Mouse (Mus musculus): ENCODE data around the gene Tdp1. TPM values are rescaled to one million over a fixed set of nuclear protein-coding genes. Genes with fewer than 3 reads are reported as not detected.
"Not testable (repeated sequence)": the region's sequence is repeated elsewhere in the genome, so short reads cannot be mapped to it uniquely, and the experiment has no call there.

Gene Tdp1
- total RNA-seq, 2 experiments from 2014 or later, result 42.9 to 45.8 TPM

DNA sequence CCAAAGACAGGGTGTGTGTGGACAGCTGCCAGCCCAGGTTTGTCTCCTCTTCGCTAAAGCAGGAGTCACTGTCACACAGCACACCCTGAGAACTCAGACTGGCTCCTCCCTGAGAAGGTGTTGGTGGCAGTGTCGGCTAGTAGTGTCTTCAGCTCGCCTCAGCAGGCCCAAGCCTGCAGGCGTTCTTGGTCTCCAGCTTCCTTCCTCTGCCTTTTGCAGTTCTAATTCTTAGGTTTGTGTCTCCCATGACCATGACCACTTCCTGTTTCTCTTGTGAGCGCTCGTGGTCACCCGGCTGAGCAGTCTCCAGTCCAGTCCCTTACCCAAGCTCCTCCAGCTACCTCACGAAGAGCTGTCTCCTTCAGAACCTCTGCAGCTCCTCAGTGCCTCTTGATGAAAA is 58.1 kb downstream of the Tdp1 start:
- no peak for DNase-seq
- intact Hi-C loops (cut with DNase I), result no loop called here

DNA sequence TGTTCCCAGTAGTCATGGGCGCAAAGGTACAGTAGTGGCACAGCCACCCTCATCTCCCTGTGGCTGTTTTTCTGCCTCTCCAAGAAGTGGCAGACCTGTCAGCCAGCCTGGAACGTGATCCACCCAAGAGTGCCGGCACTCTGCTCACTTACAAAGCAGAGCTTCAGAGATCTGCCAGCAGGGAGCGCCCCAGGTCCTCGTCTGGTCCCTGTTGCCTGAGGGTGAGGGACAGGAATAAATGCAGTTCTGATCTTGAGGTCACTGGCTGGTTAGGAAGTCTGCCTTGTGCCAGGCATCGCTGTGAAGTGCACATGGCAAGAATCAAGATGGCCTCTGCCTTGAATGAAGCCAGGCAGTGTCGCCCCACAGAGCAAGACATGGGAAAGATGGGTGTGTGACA is 68.6 kb downstream of the Tdp1 start:
- DNase-seq, result peak; percentile 83
- intact Hi-C loops (cut with DNase I), result no loop called here

DNA sequence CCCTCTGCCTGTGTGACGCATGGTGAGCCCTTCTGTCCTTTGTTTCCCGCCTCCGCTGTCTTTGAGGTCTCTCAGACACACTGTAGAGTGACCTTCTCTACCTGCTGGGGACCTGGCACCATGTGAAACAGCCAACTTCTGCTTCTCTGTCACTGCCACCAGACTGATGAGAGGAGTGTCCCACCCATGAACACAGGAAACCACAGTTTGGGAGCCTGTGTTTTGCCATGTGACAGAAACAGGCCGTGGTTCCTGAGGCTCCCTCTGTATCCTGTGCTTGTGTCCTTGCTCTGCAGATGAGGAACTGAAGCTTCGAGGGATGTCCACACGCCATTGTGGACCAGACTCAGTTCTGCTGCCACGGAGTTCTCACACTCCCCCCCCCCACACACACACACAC is 72.1 kb downstream of the Tdp1 start:
- intact Hi-C loops (cut with DNase I), result no loop called here

DNA sequence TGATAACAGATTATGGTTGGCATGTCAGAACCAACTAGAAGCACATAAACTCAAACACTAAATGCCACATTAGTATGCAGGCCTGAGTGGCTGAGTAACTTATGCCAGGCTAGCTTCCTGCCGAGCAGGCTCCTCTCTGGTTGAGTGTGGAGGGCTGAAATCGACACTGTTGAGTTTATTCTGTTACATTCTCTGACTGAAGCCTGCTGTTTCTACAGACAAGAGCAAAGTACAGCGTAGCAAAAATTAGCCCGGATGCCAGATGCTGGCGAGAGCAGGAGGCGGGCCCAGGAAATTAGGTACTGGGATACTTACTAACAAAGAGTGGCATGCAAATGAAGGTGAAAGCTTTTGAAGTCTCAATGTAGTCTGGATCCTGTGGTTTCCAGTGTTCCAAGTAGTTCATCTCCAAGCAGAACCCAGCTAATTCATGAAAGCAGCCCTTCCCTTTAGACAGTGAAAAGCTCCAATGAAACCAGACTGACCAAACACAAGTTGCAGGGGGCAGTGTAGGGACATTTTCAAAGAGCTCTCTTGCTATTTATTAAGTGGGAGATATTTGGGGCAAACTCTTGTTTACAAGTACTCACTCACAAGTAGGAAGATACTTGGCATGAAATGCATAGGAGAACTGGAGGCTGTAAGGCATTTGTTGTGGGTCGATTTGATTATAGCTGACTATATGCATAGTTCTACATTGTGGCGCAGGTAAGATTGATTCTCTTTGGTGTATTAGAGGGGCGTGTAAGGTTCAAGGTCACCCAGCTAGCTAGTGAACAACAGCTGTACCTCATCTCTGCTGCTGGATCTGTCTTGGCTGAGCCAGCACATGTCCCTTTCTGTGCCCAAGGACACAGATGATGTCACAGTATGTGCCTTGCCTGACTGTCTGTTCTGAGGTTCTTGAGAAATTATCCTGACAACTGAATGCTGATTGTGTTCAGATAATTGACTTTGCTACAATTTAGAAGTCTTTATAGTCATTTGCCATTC is 74.0 kb downstream of the Tdp1 start:
- intact Hi-C loops (cut with DNase I), result no loop called here
- no peak for DNase-seq

More for the DNA sequence above, 72.1 kb downstream of the Tdp1 start:
- no peak for DNase-seq

DNA sequence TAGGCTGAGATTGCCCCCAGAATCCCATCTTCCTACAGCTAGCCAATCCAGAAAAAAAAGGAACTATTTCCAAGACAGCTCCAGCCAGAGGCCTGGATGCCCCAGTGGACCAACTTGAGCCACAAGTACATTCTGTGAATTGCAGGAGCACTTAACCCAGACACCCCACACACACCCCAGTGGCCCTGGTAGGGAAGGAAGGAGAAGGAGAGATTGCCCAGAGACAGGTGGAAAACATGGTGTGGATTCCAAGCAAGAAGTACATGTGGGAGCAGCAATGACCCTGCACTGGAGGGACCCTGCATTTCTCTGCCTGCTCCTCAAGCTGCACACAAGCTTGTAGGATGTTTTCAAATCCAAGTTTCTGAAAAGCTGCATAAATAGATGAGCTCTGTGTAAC is 75.0 kb downstream of the Tdp1 start:
- DNase-seq, result no peak
- intact Hi-C loops (cut with DNase I), result no loop called here

DNA sequence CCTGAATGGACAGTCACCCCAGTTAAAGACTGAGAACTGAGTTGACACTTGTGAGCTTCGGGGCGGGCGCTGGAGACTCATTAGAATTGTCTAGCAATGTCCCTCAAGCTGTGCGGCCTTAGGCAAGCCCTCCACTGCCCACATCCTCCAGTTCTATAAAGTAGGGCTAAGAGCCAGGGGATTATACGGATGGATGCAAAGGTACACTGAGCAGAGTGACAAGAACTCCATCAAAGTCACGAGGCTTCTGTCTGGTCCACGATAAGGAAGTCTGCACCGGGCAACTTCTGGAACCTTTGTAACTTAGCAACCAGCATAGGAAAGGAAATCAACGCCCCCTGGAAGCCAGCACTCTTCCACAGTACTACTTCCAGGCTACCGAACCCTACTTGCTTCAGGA is 75.6 kb downstream of the Tdp1 start:
- DNase-seq, result no peak
- intact Hi-C loops (cut with DNase I), result no loop called here

DNA sequence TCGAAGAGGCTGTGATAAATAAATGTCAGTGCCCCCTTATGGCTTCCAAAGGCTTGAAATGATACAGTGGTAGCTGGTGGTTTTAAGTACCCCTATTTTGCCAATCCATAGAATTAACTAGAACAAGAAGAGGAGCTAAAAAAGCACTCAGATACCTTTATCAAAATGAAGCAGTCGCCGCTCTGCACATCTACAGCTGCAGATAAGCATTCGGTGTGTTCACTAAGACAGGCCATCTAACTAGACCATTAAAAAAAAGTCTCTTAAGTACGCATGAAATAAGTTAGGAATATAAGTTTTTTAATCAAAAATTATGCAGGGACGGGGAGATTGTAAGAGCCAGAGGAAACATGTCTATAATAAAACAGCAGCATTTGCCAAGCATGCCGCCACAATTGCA is 76.4 kb downstream of the Tdp1 start:
- intact Hi-C loops (cut with DNase I), result no loop called here
- DNase-seq, result no peak

DNA sequence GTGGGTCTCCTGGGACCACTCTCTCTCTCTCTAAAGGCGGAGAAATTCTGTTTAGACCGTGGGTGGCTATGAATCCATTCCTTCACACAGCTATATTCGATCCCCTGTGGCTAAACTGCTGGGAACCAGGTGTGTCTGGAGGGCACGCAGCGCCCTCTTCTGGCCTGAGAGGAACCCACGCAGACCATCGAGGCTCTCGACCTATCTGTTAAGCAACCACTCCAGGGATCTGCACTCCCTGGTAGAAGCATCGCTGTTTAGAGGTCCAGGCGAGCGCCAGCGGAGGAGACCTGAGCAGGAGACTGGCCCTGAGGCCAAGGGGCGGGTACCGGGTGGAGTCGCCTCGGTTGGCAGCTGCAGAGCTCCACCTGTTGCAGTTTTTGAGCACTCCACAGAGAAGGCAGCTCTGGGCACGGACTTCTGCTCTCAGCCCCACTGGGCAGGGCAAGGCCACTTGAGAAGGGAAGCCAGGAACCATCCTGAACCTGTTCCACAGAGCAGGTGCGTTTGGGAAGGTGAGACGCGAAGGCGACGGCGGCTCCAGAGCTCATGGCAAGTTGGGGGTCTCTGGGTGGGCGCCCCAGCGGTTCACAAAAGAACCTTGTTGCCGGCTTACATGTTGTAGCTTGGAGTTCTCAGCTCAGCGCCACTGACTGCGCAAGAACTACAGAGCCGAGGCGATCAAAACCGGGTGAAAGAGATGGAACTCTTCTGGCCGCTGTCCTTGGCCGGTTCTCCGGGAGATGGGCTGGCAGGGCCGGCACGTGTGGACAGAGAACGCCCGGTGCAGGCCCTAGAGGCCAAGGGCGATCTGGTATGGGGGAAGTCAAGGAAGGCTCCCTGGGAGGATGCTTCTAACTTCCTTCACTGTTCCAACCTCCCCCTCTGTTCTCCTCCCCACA is 80.2 kb downstream of the Tdp1 start, which contains the start of gene Kcnk13:
Kcnk13 (plus strand) TSS at position 199 of the 902 bp plus-strand sequence.
- intact Hi-C loops (cut with DNase I), result loop anchor here (5.0 kb wide), 1 partner anchor 143 kb away; no protein-coding TSS in a partner anchor
- peak; percentile 50 for DNase-seq

DNA sequence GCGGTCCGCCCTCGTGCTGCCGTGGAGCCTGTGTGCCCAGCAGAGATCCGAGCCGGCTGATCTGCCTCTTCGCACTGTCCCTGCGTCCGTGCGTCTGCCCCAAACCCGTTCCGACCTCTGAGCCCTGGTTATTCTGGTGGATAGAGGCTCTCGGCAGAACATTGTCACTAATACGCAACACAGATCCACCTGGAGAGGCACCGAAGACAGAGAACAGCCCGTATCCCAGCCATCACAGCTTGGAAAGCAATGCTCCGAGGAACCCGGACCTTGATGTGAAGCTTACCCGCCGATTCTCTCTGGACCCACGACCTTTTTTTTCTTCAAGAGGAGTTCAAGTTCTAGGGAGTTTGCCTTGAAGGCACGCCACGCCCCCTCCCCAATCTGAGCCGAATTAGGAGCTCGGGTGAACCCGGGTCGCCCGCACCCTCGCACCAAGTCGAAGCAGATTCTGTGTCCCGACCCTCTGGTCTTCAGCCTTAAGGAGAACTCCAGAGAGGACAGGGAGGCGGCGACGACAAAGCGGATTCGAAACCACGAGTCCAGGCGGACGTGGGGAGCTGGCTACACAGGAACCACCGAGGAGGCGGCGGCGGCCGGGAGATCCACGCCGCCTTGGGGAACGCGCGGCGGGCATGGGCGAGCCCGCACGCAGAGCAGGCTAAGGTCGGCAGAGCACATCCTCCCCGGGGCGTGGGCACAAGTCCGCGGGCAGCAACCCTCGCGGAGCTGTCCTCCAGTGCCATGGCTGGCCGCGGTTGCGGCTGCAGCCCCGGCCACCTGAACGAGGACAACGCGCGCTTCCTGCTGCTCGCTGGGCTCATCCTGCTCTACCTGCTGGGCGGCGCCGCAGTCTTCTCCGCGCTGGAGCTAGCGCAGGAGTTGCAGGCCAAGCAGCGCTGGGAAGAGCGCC is 81.1 kb downstream of the Tdp1 start:
- DNase-seq, result no peak
- intact Hi-C loops (cut with DNase I), result loop anchor here (5.0 kb wide), 1 partner anchor 142 kb away; no protein-coding TSS in a partner anchor

DNA sequence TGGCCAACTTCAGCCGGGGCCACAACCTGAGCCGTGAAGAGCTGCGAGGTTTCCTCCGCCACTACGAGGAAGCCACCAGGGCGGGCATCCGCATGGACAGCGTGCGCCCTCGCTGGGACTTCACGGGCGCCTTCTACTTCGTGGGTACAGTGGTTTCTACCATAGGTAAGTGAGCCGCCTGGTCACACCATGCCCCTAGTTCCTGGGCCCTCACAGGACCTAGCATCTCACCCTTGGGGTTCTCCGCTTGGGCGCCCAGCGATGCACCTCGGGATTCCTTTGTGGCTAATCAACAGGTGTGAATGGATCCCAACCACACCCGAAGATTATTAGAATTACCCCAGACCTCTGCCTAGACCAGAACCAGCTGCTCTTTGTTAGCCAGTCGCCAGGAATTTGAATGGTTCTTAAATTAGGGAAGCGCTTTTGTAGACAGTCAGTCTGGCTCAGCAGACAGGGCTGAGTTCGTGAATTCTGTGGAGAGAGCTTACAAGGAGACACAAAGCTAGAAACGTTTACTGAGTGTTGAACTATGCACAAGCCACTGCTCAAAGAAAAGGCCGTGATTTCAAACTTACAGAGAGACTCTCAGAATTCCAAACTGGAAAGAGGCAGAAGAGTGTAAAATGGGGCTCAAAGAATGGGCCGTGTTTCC is 81.9 kb downstream of the Tdp1 start:
- intact Hi-C loops (cut with DNase I), result loop anchor here (5.0 kb wide), 1 partner anchor 141 kb away; no protein-coding TSS in a partner anchor
- DNase-seq, result no peak

DNA sequence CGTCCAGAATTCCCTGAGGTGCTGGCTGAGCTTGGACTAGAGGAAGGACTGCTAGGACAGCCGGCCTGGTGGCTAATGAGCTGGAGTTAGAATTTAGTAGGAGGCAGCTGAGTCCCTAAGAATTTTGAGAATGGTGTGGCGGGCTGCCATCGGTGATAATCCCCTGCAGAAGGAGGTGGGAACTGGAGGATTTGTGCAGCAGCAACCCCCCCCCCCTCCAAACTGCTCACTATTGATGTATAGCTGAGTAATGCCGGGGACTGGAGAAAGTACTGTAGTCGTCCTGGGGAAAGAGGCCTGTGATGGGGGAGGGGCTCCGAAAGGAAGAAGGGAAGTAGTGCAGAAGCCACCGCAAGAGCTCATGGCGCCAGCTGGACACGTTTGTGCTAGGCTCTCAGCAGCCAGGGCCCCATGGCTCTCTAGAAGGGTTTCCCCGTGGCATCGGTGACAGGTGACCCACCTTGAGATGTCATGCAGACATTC is 82.6 kb downstream of the Tdp1 start:
- DNase-seq, result peak; percentile 45
- intact Hi-C loops (cut with DNase I), result loop anchor here (5.0 kb wide), 1 partner anchor 140 kb away; no protein-coding TSS in a partner anchor

DNA sequence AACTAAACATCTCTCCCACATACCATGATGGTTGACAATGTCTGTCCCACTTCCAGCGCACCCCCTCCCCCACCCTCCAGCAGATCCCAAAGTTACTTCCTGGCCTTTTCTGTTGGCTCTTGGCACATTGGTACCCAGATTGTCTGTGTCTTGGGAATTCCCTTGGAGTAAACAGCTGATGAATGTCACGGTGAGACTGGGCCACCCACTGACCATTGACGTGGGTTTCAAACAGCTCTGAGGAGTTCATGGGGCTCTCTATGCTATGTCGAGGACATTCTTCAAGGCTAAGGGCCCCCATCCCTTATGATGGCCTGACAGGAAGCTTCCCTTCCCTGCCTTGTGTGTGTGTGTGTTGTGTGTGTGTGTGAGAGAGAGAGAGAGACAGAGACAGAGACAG is 85.6 kb downstream of the Tdp1 start:
- no peak for DNase-seq
- intact Hi-C loops (cut with DNase I), result loop anchor here (5.0 kb wide), 1 partner anchor 137 kb away; no protein-coding TSS in a partner anchor

DNA sequence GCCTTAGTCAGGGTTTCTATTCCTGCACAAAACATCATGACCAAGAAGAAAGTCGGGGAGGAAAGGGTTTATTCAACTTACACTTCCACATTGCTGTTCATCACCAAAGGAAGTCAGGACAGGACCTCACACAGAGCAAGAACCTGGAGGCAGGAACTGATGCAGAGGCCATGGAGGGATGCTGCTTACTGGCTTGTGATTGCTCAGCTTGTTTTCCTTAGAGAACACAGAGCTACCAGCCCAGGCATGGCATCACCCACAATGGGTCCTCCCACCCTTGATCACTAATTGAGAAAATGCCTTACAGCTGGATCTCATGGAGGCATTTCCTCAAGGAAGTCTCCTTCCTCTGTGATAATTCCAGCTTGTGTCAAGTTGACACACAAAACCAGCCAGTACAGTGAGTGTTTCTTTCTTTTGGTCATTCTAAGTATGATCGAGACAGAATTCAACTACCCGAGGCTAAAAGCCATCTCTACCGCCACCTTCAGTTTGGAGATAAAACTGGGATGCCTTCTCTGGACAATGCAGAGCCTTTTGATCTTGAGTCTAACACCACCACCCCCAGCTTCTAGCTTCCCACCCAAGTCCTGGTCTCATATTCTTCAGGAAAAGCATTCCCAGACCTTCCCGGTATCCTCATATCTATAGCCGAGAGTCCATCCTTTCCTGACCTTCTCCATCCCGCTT is 87.0 kb downstream of the Tdp1 start:
- intact Hi-C loops (cut with DNase I); DNase-seq: not testable (repeated sequence)

DNA sequence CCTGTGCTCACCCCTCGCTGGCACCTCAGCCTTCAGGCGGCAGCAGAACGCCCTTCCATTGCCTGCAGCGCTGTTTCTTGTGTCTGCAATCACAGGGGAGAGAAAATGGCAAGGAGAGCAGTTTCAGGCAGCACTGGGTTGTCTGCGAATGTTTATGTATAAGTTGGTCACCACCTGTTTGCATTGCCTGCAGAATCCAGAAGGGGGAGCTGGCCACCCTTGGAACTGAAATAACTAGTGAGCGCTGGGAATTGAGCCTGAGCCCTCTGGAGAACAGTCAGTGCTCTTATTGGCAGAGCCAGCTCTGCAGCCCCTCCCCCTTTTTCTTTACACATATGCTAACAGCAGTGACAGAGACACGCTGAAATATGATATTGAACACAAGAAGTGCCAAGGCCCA is 88.5 kb downstream of the Tdp1 start:
- intact Hi-C loops (cut with DNase I), result no loop called here
- DNase-seq, result no peak

DNA sequence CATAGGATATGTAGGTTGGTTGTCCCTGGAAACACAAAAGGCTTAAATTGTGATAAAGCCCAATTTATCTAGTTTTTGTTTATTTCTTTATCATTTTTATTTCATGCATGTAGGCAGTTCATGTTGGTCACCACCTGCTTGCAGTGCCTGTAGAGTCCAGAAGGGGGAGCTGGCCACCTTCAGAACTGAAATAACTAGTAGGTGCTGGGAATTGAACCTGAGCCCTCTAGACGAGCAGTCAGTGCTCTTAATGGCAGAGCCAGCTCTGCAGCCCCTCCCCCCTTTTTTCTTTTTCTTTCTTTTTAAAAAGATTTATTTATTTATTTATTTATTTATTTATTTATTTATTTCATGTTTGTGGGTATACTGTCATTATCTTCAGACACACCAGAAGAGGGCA is 89.3 kb downstream of the Tdp1 start:
- intact Hi-C loops (cut with DNase I), result no loop called here
- DNase-seq, result no peak

DNA sequence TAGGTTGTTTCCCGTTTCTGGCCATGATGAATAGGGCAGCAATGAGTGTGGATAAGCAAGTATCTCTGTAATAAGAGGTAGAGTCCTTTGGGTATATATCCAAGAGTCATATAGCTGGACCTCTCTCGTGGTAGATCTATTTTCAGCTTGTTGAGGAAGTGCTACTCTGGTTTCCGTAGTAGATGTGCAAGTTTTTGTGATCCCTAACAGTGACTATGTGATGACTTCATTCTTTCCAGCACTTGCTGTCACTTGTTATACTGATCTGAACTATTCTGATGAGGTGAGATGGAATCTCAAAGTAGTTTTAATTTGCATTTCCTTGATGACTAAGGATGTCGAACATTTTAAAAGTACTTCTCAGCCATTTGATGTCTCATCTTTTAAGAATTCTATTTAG is 95.2 kb downstream of the Tdp1 start:
- intact Hi-C loops (cut with DNase I), result no loop called here
- DNase-seq, result no peak

DNA sequence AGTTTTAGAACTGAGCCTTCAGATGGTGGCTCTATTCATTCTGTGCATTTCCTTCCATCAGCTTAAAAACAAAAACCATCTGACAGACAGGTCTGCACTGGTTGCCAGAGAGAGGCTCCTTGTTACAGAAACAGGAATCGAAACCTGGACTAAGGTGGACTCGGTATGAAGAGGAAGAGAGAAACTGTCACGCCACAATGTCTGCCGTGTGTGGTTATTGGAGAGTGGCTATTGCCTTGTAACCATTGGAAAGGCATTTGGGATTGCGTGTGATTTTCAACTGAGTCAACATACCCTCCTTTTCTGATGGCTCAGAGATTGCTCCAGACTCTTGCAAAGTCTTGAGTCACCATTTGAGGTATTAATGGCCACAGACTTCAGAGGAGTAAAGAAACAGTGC is 102.5 kb downstream of the Tdp1 start:
- DNase-seq, result no peak
- intact Hi-C loops (cut with DNase I), result no loop called here

DNA sequence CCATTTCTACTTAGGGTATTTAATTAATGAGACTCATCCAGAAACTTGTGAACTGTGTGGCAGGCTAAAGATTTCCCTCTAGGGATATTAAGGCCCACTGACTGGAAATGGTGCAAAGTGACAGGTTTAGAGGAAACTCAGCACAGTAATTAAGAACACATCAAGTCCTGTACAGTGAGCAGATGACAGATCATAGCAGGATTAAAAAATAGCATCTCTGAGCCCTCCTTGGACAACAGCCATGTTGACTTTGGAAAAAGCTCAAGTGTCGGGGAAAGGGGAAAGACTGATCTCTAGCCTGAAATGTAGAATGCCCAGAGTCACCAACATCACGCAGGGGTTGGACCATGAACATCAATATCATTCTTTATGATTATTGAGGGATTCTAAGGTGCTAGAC is 103.8 kb downstream of the Tdp1 start:
- DNase-seq, result peak; percentile 81
- intact Hi-C loops (cut with DNase I), result no loop called here

DNA sequence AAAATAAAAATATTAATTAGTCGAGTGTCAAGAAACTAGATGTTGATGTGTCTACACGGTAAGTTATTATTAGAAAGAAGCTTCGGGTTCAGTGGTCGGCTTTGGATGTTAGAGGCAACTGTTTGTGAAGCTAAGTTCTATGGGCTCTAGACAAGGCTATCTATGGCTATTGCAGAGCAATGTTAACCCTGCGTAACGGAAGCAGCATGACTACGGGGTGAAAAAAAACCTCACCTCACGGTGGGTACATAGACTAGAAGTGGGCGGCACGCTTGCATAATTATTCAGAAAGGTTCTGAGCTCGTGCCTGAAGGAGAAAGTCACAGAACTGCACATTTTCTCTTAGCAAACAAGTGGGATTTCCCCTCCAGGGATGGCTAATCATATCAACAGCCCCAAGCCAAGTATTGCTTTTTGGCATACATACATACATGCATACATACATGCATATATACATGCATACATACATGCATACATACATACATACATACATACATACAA is 108.1 kb downstream of the Tdp1 start:
- intact Hi-C loops (cut with DNase I), result no loop called here
- no peak for DNase-seq

Measured in left cerebral cortex, postnatal 4 days (tissue).